Mouse (Mus musculus): ENCODE results near the gene Smyd3. TPM values are rescaled to one million over a fixed set of nuclear protein-coding genes. Genes with fewer than 3 reads are reported as not detected.

The Smyd3 gene
- polyA plus RNA-seq, 1 experiment from 2014 or later = 11.3 TPM

DNA sequence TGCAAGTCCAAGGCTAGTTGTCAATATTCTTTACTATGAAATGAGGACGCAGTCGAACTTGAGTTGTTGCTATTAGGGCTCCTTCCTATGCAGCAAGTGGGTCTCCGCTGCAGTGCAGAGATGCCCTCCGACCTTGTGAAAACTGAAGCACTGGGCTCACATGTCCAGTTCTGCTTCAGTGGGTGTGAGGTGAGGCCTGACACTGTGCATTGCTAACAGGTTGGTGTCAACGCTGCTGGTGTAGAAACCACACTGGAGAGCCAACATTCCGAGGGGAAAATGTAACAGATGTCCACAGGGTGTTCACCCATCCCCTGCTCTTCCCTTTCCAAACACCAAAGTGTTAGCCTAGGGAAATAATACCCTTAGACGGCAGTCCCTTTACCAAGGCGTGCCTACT lies 43.1 kb downstream of the Smyd3 start:
- Histone ChIP-seq H3K4me2 (replicated peaks; ENCODE audit: low read depth) (no peak overlapping the region), H3K27ac (ENCODE audit: low read depth, low read length) (no peak overlapping the region), H3K4me3 (ENCODE audit: low read depth, low read length) (no peak overlapping the region), H3K9me3 (ENCODE audit: control insufficient read depth) (0 out of 2 replicates have a peak, but pooled peaks cover 7% of the 10 kb centered on the region), H3K36me3 (ENCODE audit: control insufficient read depth, insufficient read depth) (no peaks in the 10 kb centered on the region; the same call in 1 of the 2 replicates), H3K27me3 (replicated peaks; ENCODE audit: control insufficient read depth, insufficient read depth, low read length) (no peaks in the 10 kb centered on the region), H3K4me1 (replicated peaks; ENCODE audit: control insufficient read depth, insufficient read depth, low read length) (no peaks in the 10 kb centered on the region), H3K9ac (ENCODE audit: low read depth, low read length) (no peak overlapping the region)
- ATAC-seq = no peak
- TF ChIP-seq CTCF (IDR thresholded peaks at IDR 0.05; ENCODE audit: low read depth) = no peak
- 88% methylated on average over 8 of the region's 8 CpGs for WGBS

DNA sequence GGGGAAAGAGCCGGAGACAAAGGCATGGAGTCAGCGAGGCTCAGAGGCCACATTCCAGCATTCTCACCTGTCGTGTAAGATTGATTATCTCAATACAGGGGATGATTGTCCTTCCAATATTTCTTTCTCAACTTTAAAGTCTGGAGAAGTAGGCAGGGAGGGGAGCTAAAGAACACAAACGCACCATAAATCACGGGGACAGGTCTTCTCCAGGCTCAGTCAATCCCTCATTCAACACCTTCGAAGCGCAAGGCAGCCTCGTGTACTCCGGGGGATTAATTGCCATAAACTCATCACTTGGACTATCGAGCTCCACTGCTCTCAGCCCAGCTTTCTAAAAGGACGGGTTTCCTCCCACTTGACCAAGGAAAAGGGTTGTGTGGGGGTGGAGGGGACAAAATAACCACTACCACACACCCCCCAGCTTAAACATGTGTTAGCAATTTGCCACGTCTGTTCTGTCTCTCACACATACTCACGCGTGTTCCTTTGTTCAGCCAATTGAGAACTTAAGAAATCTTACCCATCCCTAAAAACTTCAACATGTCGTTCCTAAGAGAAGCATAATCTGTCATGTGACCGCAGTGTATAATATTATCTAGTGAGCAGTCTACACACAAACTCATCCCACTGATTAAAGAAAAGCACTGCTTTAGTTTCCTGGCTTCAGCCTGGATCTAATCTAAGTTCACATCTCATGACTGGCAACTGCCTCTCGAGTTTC lies 43.8 kb downstream of the Smyd3 start:
- Histone ChIP-seq H3K9ac (ENCODE audit: low read depth, low read length) (no peak overlapping the region), H3K4me1 (replicated peaks; ENCODE audit: control insufficient read depth, insufficient read depth, low read length) (no peaks in the 10 kb centered on the region), H3K27ac (ENCODE audit: low read depth, low read length) (no peak overlapping the region), H3K27me3 (replicated peaks; ENCODE audit: control insufficient read depth, insufficient read depth, low read length) (no peaks in the 10 kb centered on the region), H3K9me3 (ENCODE audit: control insufficient read depth) (0 out of 2 replicates have a peak, but pooled peaks cover 7% of the 10 kb centered on the region), H3K36me3 (ENCODE audit: control insufficient read depth, insufficient read depth) (no peaks in the 10 kb centered on the region; the same call in 1 of the 2 replicates), H3K4me2 (replicated peaks; ENCODE audit: low read depth) (no peak overlapping the region), H3K4me3 (ENCODE audit: low read depth, low read length) (no peak overlapping the region)
- TF ChIP-seq CTCF (IDR thresholded peaks at IDR 0.05; ENCODE audit: low read depth) = no peak
- WGBS = 57% methylated on average over 17 of the region's 17 CpGs
- ATAC-seq = no peak

DNA sequence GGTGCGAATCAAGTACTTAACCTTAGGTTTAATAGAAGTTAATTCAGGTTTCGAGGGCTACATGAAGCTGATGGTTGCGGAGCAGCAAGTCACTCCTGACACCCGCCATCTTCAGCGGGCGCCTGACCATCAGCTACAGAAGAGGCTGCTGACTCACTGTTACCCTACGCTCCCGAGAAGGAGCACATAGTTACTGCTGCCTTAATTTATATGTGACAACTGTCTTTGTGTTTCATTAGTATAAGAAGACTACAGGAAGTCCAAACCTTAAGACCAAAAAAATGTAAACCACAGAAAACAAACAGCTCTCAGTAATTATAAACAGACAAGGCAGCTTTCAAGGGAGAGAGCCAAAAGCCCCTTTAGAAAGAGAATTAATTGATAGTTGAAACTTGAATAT lies 49.9 kb downstream of the Smyd3 start:
- H3K27ac ChIP-seq (ENCODE audit: low read depth, low read length) = no peak overlapping the region
- TF ChIP-seq CTCF (IDR thresholded peaks at IDR 0.05; ENCODE audit: low read depth) = no peak
- ATAC-seq = no peak
- WGBS = 83% methylated on average over 8 of the region's 8 CpGs
- H3K4me1 ChIP-seq (replicated peaks; ENCODE audit: control insufficient read depth, insufficient read depth, low read length) = no peaks in the 10 kb centered on the region
- 0 out of 2 replicates have a peak, but pooled peaks cover 6% of the 10 kb centered on the region for H3K9me3 ChIP-seq (ENCODE audit: control insufficient read depth)
- H3K9ac ChIP-seq (ENCODE audit: low read depth, low read length) = no peak overlapping the region
- no peaks in the 10 kb centered on the region; the same call in 1 of the 2 replicates for H3K36me3 ChIP-seq (ENCODE audit: control insufficient read depth, insufficient read depth)
- no peak overlapping the region for H3K4me3 ChIP-seq (ENCODE audit: low read depth, low read length)
- no peak overlapping the region for H3K4me2 ChIP-seq (replicated peaks; ENCODE audit: low read depth)
- H3K27me3 ChIP-seq (replicated peaks; ENCODE audit: control insufficient read depth, insufficient read depth, low read length) = no peaks in the 10 kb centered on the region

DNA sequence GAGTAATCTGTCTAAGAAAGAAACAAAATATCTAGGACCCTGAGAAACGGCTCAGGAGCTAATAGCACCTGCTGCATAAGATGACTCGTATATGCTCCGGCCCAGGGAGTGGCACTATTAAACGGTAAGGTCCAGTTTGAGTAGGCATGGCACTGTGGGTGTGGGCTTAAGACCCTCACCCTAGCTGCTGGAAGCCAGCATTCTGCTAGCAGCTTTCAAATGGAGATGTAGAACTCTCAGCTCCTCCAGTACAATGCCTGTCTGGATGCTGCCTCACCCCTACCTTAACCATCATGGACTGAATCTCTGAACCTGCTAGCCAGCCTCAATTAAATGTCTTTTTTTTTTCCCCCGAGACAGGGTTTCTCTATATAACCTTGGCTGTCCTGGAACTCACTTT lies 55.5 kb downstream of the Smyd3 start:
- 68% methylated on average over 5 of the region's 5 CpGs for WGBS
- no peaks in the 10 kb centered on the region for H3K36me3 ChIP-seq (ENCODE audit: control insufficient read depth, insufficient read depth)

DNA sequence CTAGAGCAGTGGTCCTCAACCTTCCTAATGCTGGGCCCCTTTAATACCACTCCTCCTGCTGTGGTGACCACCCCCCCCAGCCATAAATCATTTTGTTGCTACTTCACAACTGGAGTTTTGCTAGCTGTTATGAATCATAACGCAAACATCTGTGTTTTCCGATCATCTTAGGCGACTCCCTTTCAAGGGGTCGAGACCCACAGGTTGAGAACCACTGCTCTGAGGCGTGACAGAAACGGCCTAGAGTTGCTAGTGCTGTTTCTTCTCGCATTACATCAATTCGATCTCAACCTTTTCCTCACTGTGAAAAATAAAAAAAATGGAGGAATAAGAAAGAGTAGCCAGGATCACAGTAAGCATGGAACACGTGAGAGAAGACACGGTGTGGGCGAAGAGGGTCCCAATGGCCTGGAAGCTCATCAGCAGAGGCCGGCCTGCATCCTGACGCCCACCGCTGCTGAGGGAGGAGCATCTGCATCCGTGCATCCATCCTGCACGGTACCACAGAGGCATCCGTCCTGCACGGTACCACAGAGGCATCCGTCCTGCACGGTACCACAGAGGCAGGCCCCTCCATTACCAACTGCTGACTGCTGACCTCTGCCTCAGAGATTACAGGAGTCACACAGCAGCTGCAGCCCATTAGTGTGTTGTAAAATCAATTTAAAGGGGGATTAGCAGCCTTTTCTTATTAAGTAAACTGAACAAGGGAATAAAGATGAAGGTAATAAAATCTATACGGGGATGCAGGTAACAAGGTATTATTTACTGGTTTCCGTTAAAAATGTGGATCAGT lies 56.6 kb downstream of the Smyd3 start:
- H3K27me3 ChIP-seq (replicated peaks; ENCODE audit: control insufficient read depth, insufficient read depth, low read length) = no peaks in the 10 kb centered on the region
- no peak for ATAC-seq
- no peak overlapping the region for H3K27ac ChIP-seq (ENCODE audit: low read depth, low read length)
- H3K36me3 ChIP-seq (ENCODE audit: control insufficient read depth, insufficient read depth) = no peaks in the 10 kb centered on the region
- no peaks in the 10 kb centered on the region for H3K4me1 ChIP-seq (replicated peaks; ENCODE audit: control insufficient read depth, insufficient read depth, low read length)
- no peak overlapping the region for H3K4me2 ChIP-seq (replicated peaks; ENCODE audit: low read depth)
- no peak overlapping the region for H3K4me3 ChIP-seq (ENCODE audit: low read depth, low read length)
- WGBS = 77% methylated on average over 22 of the region's 22 CpGs
- no peak overlapping the region for H3K9ac ChIP-seq (ENCODE audit: low read depth, low read length)
- H3K9me3 ChIP-seq (ENCODE audit: control insufficient read depth) = no peaks in the 10 kb centered on the region
- TF ChIP-seq CTCF (IDR thresholded peaks at IDR 0.05; ENCODE audit: low read depth) = no peak

More for the DNA sequence above, 55.5 kb downstream of the Smyd3 start:
- Histone ChIP-seq H3K4me3 (ENCODE audit: low read depth, low read length) (no peak overlapping the region), H3K27me3 (replicated peaks; ENCODE audit: control insufficient read depth, insufficient read depth, low read length) (no peaks in the 10 kb centered on the region), H3K9ac (ENCODE audit: low read depth, low read length) (no peak overlapping the region), H3K4me1 (replicated peaks; ENCODE audit: control insufficient read depth, insufficient read depth, low read length) (no peaks in the 10 kb centered on the region), H3K27ac (ENCODE audit: low read depth, low read length) (no peak overlapping the region), H3K9me3 (ENCODE audit: control insufficient read depth) (no peaks in the 10 kb centered on the region), H3K4me2 (replicated peaks; ENCODE audit: low read depth) (no peak overlapping the region)
- ATAC-seq = no peak
- TF ChIP-seq CTCF (IDR thresholded peaks at IDR 0.05; ENCODE audit: low read depth) = no peak

DNA sequence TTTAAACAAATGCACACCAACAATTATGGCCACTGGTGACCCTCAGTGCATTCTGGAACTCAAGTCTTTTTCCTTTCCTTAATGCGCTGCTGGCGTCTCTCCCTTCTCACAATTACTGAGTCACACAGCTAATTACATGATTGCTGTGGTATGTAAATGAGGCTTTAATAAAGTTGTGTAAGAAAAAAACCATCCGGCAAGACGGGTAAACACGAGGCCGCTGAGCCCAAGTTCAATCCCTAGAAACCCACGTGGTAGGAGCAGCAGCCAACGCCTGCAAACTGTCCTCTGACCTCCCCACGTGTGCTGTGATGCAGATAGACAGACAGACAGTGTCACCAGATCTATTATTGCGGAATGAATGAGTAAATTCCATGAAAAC lies 58.9 kb downstream of the Smyd3 start:
- no peak for ATAC-seq
- TF ChIP-seq CTCF (IDR thresholded peaks at IDR 0.05; ENCODE audit: low read depth) = no peak
- H3K4me1 ChIP-seq (replicated peaks; ENCODE audit: control insufficient read depth, insufficient read depth, low read length) = no peaks in the 10 kb centered on the region
- H3K9ac ChIP-seq (ENCODE audit: low read depth, low read length) = no peak overlapping the region
- no peaks in the 10 kb centered on the region for H3K27me3 ChIP-seq (replicated peaks; ENCODE audit: control insufficient read depth, insufficient read depth, low read length)
- H3K27ac ChIP-seq (ENCODE audit: low read depth, low read length) = no peak overlapping the region; the same call in 1 of the 2 replicates
- H3K9me3 ChIP-seq (ENCODE audit: control insufficient read depth) = no peaks in the 10 kb centered on the region
- no peak overlapping the region for H3K4me3 ChIP-seq (ENCODE audit: low read depth, low read length)
- H3K4me2 ChIP-seq (replicated peaks; ENCODE audit: low read depth) = 0 out of 2 replicates have a peak overlapping the region, but pooled peaks have one; percentile 3
- H3K36me3 ChIP-seq (ENCODE audit: control insufficient read depth, insufficient read depth) = no peaks in the 10 kb centered on the region
- 55% methylated on average over 10 of the region's 10 CpGs for WGBS

Data from intestine, postnatal 0 days (tissue).